Mouse (Mus musculus): ENCODE data around the gene Klf13. TPM values are rescaled to one million over a fixed set of nuclear protein-coding genes. Genes with fewer than 3 reads are reported as not detected.

Gene Klf13
- polyA plus RNA-seq, 1 experiment from 2014 or later, result 26.9 TPM

DNA sequence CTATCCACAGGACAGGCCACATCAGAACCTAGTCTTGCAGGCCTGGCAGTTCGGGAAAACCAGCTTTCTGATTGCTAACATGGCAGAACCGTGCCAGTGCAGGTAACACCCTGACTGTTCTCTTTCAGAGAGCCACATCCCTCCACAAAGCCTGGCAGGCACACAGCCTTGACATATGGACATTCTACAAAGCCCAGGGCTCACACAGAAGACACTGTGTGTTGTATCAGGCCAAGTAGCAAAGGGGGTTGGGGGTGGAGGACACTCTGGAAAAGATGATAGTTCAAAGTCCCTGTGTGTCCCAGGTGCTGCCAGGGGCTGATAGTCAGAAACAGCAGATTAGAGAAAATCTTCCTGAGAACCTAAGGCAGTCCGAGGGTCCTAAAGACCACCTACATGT is 12.2 kb downstream of the Klf13 start:
- H3K36me3 ChIP-seq (ENCODE audit: control insufficient read depth, insufficient read depth, low read length), result no peaks in the 10 kb centered on the region
- H3K9ac ChIP-seq (ENCODE audit: low read length), result no peak overlapping the region
- H3K4me1 ChIP-seq (replicated peaks; ENCODE audit: control insufficient read depth, insufficient read depth), result peaks cover 24% of the 10 kb centered on the region
- no peaks in the 10 kb centered on the region for H3K27me3 ChIP-seq (ENCODE audit: control insufficient read depth, insufficient read depth, low read length)
- H3K4me2 ChIP-seq (replicated peaks; ENCODE audit: low read depth), result no peak overlapping the region
- H3K9me3 ChIP-seq (ENCODE audit: control insufficient read depth, low read length), result no peaks in the 10 kb centered on the region
- DNase-seq (ENCODE audit: low spot score) (no peak), ATAC-seq (ENCODE audit: low FRiP score, low TSS enrichment) (no peak)
- TF ChIP-seq CTCF (IDR thresholded peaks at IDR 0.05; ENCODE audit: low read depth) (no peak), EP300 (optimal IDR thresholded peaks at IDR 0.05) (no peak)
- peak overlapping the region; percentile 92 for H3K27ac ChIP-seq (replicated peaks)
- no peak overlapping the region for H3K4me3 ChIP-seq (ENCODE audit: low read depth, low read length)
- WGBS, result 55% methylated on average over 3 of the region's 3 CpGs

DNA sequence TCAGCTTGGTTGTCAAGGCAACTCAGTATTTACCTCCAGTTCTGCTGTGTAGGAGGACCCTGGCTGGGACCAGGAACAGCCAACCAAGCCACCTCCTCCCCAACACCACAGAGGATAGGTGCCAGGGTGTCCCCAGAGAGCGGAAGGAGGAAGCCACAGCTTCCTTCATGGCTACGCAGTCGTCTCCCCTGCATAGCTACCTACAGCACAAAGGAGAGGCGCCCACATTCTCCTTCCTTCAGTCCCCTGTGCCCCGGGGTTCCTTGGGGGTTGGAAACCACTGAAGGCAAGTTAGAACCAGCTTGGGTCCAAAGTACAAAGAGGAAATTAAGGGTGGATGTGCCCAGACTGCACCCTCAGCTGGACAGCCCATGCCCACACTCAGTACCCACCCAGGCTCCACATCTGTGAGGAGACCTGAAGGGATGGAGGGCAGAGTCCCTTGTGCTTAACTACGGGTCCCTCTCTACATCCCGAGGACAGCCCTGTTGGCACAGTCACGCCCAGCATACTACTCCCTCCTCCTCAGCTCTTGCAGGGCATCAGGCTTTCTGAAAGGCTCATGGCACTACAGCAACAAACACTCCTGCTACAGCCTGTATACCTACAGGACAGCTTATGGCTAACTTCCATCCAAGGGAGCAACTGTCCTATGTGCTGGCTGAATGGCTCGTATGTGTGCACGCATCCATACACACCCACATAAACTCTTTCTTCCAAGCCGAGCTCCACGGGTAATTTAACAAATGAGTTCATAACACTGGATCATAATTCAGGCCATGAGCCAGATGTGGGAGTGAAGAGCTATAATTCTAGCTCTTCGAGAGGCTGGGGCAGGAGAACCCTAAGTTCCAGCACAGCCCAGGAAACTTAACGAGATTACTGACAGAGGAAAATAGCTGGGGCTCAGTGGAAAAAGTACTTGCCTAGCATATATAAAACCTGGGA is 13.0 kb downstream of the Klf13 start:
- ATAC-seq (ENCODE audit: low FRiP score, low TSS enrichment), result peak; percentile 68

DNA sequence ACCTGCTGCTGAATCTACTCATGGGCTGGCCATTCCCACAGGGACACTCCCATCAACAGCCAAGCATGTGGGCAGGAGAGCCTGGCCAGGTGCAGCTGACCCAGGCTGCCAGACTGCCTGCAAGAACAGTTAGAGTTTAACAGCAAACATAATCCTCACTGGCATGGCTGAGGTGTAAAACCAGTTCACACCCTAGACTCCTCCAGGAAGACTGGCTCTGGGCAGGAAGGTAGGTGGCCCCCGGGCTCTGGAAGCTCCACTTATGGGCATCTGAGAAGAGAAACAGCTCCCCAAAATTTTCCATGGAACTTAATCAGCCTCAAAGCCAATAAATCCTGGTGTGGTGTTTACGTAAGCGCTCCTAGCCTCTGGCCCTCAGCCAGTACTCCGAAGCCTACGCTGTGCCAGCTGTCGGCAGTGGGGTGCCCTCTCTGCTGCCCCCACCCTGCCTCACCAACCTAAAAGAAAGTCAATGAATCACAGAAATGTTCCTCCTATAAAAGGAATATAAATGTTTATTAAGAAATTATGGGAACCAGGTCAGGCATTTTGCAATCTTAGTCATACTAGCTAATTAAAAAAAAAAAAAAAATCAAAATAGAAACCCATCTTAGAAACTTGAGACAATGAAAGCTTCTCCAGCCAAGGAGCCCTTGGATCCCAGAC is 13.8 kb downstream of the Klf13 start:
- DNase-seq (ENCODE audit: low spot score), result peak; percentile 79
- no peaks in the 10 kb centered on the region for H3K9me3 ChIP-seq (ENCODE audit: control insufficient read depth, low read length)
- TF ChIP-seq CTCF (IDR thresholded peaks at IDR 0.05; ENCODE audit: low read depth) (peak; percentile 36), EP300 (optimal IDR thresholded peaks at IDR 0.05) (no peak)
- no peak overlapping the region for H3K4me3 ChIP-seq (ENCODE audit: low read depth, low read length)
- H3K27ac ChIP-seq (replicated peaks), result peak overlapping the region; percentile 92
- peak; percentile 76 for ATAC-seq (ENCODE audit: low FRiP score, low TSS enrichment)
- no peaks in the 10 kb centered on the region for H3K27me3 ChIP-seq (ENCODE audit: control insufficient read depth, insufficient read depth, low read length)
- 13% methylated on average over 6 of the region's 6 CpGs for WGBS
- no peak overlapping the region; the same call in 1 of the 2 replicates for H3K9ac ChIP-seq (ENCODE audit: low read length)
- no peaks in the 10 kb centered on the region for H3K36me3 ChIP-seq (ENCODE audit: control insufficient read depth, insufficient read depth, low read length)
- H3K4me2 ChIP-seq (replicated peaks; ENCODE audit: low read depth), result peak overlapping the region; percentile 45
- H3K4me1 ChIP-seq (replicated peaks; ENCODE audit: control insufficient read depth, insufficient read depth), result peaks cover 24% of the 10 kb centered on the region

More for the DNA sequence above, 13.0 kb downstream of the Klf13 start:
- H3K27me3 ChIP-seq (ENCODE audit: control insufficient read depth, insufficient read depth, low read length), result no peaks in the 10 kb centered on the region
- peaks cover 24% of the 10 kb centered on the region for H3K4me1 ChIP-seq (replicated peaks; ENCODE audit: control insufficient read depth, insufficient read depth)
- H3K9me3 ChIP-seq (ENCODE audit: control insufficient read depth, low read length), result no peaks in the 10 kb centered on the region
- 35% methylated on average over 14 of the region's 14 CpGs for WGBS
- peak overlapping the region; percentile 47; the same call in 1 of the 2 replicates for H3K9ac ChIP-seq (ENCODE audit: low read length)
- no peaks in the 10 kb centered on the region for H3K36me3 ChIP-seq (ENCODE audit: control insufficient read depth, insufficient read depth, low read length)
- peak overlapping the region; percentile 92 for H3K27ac ChIP-seq (replicated peaks)
- no peak for TF ChIP-seq EP300 (optimal IDR thresholded peaks at IDR 0.05)
- TF ChIP-seq CTCF (IDR thresholded peaks at IDR 0.05; ENCODE audit: low read depth), result no peak
- peak overlapping the region; percentile 45 for H3K4me2 ChIP-seq (replicated peaks; ENCODE audit: low read depth)
- H3K4me3 ChIP-seq (ENCODE audit: low read depth, low read length), result no peak overlapping the region
- DNase-seq (ENCODE audit: low spot score), result peak; percentile 49

DNA sequence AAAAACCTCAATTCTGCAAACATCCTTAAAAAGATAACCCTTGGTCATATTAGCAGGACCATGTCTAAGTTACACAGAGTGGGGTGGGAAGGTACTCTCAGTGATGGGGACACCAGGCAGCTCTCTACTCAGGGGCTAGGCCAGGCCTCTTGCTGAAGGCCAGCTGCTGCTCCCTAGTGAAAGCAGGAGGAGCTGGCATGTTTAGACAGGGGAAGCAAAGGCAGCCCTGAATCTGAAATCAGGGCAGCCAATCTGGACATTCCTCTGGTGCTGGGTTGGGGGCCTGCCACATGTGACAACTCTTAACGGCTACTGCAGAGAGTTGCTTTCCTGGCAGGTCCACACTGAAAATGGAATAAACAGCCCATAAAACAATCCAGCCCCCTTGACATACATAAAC is 14.6 kb downstream of the Klf13 start:
- Histone ChIP-seq H3K9ac (ENCODE audit: low read length) (no peak overlapping the region), H3K9me3 (ENCODE audit: control insufficient read depth, low read length) (no peaks in the 10 kb centered on the region), H3K4me1 (replicated peaks; ENCODE audit: control insufficient read depth, insufficient read depth) (peaks cover 32% of the 10 kb centered on the region), H3K4me3 (ENCODE audit: low read depth, low read length) (no peak overlapping the region), H3K27me3 (ENCODE audit: control insufficient read depth, insufficient read depth, low read length) (no peaks in the 10 kb centered on the region), H3K4me2 (replicated peaks; ENCODE audit: low read depth) (peak overlapping the region; percentile 35; the same call in 1 of the 2 replicates), H3K36me3 (ENCODE audit: control insufficient read depth, insufficient read depth, low read length) (no peaks in the 10 kb centered on the region), H3K27ac (replicated peaks) (peak overlapping the region; percentile 92)
- TF ChIP-seq EP300 (optimal IDR thresholded peaks at IDR 0.05) (no peak), CTCF (IDR thresholded peaks at IDR 0.05; ENCODE audit: low read depth) (peak; percentile 32)
- 19% methylated on average over 1 of the region's 1 CpGs for WGBS
- no peak for ATAC-seq (ENCODE audit: low FRiP score, low TSS enrichment)
- no peak for DNase-seq (ENCODE audit: low spot score)

DNA sequence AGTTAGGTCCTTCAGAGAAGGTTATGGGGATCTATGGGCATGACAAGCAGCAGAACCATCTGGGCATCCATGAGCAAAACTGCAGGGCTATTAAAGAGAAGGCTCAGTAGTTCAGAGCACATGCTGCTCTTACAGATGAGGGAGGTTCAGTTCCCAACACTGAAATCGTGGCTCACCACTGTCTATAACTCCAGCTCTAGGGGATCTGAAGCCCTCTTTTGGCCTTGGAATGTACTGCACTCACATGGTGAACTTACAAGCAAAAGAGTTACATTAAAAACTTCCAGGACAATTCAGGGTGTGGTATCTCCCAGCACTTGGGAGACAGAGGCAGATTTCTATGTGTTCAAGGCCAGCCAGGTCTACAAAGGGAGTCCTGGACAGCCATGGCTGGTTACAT is 15.7 kb downstream of the Klf13 start:
- DNase-seq (ENCODE audit: low spot score) (no peak), ATAC-seq (ENCODE audit: low FRiP score, low TSS enrichment) (no peak)
- H3K9me3 ChIP-seq (ENCODE audit: control insufficient read depth, low read length), result no peaks in the 10 kb centered on the region
- H3K27ac ChIP-seq (replicated peaks), result no peak overlapping the region
- no peak overlapping the region for H3K4me3 ChIP-seq (ENCODE audit: low read depth, low read length)
- no peaks in the 10 kb centered on the region for H3K36me3 ChIP-seq (ENCODE audit: control insufficient read depth, insufficient read depth, low read length)
- TF ChIP-seq CTCF (IDR thresholded peaks at IDR 0.05; ENCODE audit: low read depth) (peak; percentile 17; the same call in 1 of the 2 replicates), EP300 (optimal IDR thresholded peaks at IDR 0.05) (no peak)
- H3K4me1 ChIP-seq (replicated peaks; ENCODE audit: control insufficient read depth, insufficient read depth), result peaks cover 34% of the 10 kb centered on the region
- H3K9ac ChIP-seq (ENCODE audit: low read length), result no peak overlapping the region
- no peak overlapping the region for H3K4me2 ChIP-seq (replicated peaks; ENCODE audit: low read depth)
- WGBS, result 87% methylated on average over 1 of the region's 1 CpGs
- H3K27me3 ChIP-seq (ENCODE audit: control insufficient read depth, insufficient read depth, low read length), result no peaks in the 10 kb centered on the region
